Mouse (Mus musculus) lung, postnatal 25 days (tissue): ENCODE data around the gene 4430402I18Rik.
A peak's percentile ranks its signal among the peaks of the same experiment; 100 is the strongest.
"Not testable (repeated sequence)": the region's sequence is repeated elsewhere in the genome, so short reads cannot be mapped to it uniquely, and the experiment has no call there.

Source experiments
- DNase-seq: peaks from one replicate; pipeline ENCODE4 v3.0.0; 2022; ENCODE audit warnings: low spot score

Gene 4430402I18Rik

GRCm38 (mm10) chr19:28967652-28968051 lies at the start of gene 4430402I18Rik:
Gene 4430402I18Rik (minus strand): TSS chr19:28967800.
- DNase-seq = peak; percentile 44

- DNase-seq = no peak
Measured at GRCm38 (mm10) chr19:29016786-29017185, 49.2 kb upstream of the 4430402I18Rik start.

DNA sequence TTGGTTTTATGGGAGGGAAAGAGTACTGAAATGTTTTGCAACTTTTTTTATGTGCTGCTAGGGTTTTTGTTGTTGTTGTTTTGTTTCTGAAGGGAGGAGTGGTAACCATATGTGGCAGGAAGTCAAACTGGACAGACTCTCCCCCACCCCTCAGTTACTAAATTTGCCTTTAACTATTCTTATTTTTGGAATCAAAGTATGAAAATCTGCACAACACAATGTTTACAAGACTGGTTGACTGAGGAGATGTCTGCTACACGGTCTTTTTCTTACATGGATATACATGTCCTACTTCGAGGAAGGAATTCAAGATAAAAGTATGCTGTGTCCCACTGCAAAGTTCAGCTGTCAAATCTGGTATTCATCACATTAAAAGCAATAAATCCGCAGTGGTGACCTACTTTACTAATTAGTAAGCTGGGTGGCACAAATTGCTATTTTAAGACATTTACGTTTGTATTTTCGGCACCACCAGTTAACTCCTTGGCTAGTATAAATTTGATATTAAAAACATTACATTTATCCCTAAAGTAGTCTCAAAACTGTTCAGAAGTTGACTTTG lies 48.7 kb upstream of the 4430402I18Rik start:
- no peak for DNase-seq

DNA sequence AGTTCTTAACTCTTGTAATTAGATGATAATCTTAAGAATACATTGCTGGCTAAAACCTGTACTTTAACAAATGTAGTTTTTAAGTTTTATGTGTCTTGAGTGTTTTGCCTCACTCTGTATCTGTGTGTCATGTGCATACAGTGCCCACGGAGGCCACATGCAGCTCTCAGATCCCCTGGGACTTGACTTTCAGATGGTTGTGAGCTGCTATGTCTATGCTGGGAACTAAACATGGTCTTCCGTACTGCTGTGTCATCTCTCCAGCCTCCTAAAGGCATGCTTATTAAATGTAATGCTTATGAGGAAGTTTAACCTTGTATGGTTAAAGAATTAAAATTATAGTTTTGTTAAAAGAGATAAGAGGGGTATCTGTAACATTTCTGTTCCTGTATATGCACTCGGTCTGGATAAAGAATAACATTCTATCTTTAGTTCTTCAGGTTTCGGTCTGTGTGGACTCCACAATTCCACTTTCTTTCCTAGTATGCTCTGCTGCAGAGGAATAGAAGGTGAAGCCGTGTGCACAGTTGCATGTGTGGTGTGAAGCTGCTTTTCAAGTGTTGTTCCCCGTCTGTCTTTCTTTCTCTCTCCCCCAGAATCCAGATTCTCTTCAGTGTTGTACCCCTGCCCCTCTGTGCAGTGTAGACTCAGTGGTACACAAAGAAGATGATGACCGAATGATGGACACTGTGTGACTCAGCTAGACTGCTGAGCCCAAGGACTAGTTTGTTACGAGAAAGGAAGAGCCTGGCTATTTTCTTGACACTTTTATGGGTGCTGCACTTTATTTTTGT lies 48.0 kb upstream of the 4430402I18Rik start:
- DNase-seq = no peak

DNA sequence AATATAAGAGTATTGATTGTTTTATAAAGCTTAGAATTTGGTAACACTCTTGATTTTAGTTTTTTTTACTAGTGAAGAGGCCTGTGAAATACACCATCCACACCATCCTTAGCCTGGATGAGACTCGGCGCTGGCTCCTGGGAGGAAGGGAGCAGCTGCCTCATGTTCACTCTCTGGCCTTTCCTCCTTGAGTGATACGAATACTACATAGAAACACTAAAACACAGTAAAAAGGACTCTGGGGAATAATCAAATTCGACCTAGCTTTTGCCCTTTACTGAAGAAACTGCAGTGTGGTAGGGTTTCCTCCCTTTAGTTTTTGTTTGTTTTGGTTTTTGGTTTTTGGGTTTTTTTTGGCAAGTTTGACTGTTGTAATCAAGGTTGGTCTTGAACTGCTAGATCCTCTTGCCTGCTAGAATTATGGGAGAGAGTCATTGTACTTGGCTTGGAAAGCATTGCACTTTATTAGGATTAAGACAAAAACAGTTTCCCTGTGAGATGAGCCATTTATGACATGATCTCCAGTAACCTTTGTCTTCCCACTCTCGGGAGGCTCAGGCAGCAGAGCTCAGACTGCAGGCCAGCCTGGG lies 47.0 kb upstream of the 4430402I18Rik start:
- DNase-seq = no peak

- peak; percentile 26 for DNase-seq
Measured at GRCm38 (mm10) chr19:29011355-29011990, 43.9 kb upstream of the 4430402I18Rik start.

GRCm38 (mm10) chr19:29009046-29009445 lies 41.4 kb upstream of the 4430402I18Rik start:
- no peak for DNase-seq

- no peak for DNase-seq
Measured at GRCm38 (mm10) chr19:29008069-29008706, 40.6 kb upstream of the 4430402I18Rik start.

DNA sequence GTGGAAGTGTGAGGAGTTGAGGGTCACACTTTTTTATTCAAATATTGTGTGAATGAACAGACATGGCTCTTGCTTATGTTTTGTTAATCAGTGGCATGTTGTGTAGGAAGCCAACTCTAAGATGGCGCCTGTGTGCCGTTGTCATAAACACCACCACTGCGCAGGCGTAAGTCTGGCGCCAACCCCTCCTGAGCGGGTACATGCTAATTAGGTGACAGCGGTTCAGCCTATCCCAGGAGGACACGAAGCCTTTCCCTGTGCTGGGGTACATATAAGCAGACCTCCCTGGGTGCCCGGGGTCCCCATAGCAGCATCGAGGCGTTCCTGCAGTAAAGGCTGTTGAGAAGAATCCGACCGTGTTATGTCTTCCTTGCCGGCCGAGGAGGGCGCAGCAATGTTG lies 32.7 kb upstream of the 4430402I18Rik start:
- DNase-seq = not testable (repeated sequence)

- DNase-seq = no peak
Measured at GRCm38 (mm10) chr19:28997976-28998630, 30.5 kb upstream of the 4430402I18Rik start.

GRCm38 (mm10) chr19:28995366-28995765 lies 27.8 kb upstream of the 4430402I18Rik start:
- DNase-seq = no peak

DNA sequence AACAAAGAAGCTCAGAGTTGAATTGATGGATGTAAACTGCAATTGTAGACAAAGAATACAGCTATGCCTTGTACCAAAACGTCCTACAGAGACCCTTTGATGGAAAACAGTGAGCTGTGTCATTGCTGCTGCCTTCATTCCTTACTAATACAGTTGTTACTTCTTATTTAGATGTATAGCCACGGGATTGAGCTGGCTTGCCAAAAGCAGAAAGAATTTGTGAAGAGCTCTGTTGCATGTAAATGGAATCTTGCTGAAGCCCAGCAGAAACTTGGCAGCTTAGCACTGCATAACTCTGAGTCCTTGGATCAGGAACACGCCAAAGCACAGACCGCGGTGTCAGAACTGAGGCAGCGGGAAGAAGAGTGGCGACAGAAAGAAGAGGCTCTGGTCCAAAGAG lies 27.3 kb upstream of the 4430402I18Rik start:
- peak; percentile 21 for DNase-seq

DNA sequence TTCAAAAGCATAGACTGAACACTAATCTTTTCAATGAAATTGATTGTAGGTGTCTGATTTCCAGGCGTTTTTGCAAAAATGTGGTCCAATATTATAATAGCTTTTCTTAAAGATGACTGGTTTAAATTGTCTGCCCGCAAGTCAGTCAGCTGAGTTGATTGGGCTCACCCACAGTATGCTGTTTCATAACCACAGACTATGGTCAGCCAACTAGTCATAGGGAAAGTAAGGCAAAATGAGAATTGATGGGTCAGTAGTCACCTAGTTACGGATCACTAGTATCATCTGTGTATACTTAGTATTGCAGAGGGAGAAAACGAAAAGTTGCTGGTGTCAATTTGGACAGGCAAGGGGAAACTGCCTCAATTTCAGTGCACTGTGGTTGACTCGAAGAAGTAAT lies 23.8 kb upstream of the 4430402I18Rik start:
- no peak for DNase-seq

DNA sequence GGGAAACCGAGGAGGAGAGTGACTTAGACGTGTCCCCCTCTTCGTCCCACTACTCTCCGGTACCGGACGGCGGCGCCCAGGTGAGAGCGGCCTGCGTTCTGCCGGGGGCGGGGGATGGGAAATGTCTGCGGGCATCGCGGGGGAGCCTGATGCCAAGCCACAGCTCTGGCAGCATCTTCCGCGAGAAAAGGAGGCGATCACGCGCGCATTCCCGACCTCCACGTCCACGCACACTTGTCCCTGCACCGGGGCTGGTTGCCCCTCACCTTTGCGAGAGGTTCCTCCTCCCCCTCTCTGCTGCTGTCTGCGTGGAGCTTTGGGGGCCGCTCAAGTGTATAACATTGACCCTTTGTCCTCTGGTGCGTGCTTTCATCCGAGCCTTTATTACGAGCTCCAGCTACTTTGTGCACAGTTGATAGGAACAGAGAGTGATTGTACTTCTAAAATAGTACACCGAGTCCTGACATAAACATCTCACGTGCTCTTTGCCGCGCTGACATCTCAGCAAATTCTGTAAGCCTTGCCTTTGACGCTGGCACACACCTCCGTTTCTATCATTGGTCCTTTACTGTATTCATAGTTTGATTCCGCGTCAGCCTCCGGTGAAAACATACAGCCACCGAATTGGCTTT lies 23.1 kb upstream of the 4430402I18Rik start:
- DNase-seq = peak; percentile 16

DNA sequence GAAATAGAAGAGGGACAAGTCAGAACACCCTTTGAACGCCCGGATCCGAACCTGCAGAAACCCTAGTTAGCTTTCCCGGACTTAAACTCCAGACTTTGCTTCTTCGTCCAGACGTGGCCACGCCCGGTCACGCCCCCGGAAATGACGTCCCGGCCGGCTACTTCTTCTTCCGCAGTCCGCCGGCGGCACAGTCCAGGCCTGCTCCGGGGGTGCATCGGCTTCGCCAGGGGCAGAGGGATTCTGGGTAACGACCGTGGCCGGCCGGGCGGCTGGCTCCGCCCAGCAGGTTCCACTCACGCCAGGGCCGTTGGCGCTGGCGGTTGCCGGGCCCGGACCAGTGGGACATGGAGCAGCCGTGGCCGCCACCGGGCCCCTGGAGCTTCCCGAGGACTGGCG lies 22.6 kb upstream of the 4430402I18Rik start, which contains the start of gene Cdc37l1:
Gene Cdc37l1 (plus strand): TSS at position 159 of the 396 bp plus-strand sequence.
- peak; percentile 99 for DNase-seq

- no peak for DNase-seq
Measured at GRCm38 (mm10) chr19:28989515-28989914, 21.9 kb upstream of the 4430402I18Rik start.

GRCm38 (mm10) chr19:28982617-28983016 lies 15.0 kb upstream of the 4430402I18Rik start:
- no peak for DNase-seq

GRCm38 (mm10) chr19:28974862-28975611 lies 7.4 kb upstream of the 4430402I18Rik start:
- DNase-seq = peak; percentile 80

DNA sequence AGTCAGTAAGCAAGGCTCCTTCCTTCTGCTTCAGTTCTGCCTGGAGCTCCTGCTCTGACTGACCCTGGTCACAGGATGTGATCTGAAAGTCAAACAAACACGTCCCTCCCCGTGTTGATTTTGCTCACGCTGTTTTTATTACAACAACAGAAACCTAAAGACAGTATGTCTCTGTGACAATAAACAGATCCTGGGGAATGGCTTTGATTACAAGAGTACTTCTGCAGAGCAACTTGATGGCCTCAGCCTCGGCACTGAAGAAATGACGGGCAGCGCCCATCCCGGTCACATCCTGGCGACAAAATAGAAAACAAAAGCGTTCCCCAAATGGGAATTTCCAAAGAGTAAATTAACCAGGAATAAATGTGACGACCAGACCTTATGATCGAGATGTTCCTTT lies 2.7 kb upstream of the 4430402I18Rik start:
- DNase-seq = peak; percentile 15

DNA sequence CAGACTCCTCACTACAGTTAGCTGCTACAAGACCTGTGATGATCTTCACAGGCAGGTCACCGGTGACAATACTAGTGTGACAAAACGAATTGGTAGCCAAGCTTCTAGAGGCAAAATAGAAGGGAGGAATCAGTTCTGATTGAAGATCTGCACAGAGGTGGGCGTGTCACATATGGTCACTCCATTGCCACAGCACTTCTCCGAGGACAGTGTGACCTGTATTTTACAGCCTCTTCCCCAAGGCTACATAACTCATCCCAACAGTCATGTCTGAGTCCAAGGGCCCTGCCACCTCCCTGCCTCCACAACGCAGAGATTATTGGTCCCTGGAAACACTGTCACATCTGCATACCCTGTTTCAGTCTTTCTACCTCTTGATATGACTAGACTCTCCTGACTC lies 1.6 kb upstream of the 4430402I18Rik start:
- DNase-seq = no peak
